Mouse (Mus musculus) testis, adult 2 months (tissue): ENCODE measurements around the gene Chst12. TPM values are rescaled to one million over a fixed set of nuclear protein-coding genes. Genes with fewer than 3 reads are reported as not detected.

ENCODE experiments used
- H3K27ac ChIP-seq: fragments of 200-500 bp; 2 replicates; pipeline ENCODE4 v1.5.1; 2012; ENCODE audit warnings: low read depth, low read length; ENCODE audit not compliant: control insufficient read depth, insufficient read depth
- H3K27me3 ChIP-seq: fragments of 200-500 bp; 2 replicates; pipeline ENCODE4 v1.6.1; 2012; ENCODE audit warnings: mild to moderate bottlenecking, low read length, moderate library complexity; ENCODE audit not compliant: control insufficient read depth, insufficient read depth
- H3K36me3 ChIP-seq: fragments of 200-500 bp; 2 replicates; pipeline ENCODE4 v1.6.1; 2012; ENCODE audit warnings: mild to moderate bottlenecking, low read length; ENCODE audit not compliant: control insufficient read depth, insufficient read depth
- H3K4me1 ChIP-seq: fragments of 200-500 bp; 2 replicates; pipeline ENCODE4 v1.6.1; 2012; ENCODE audit warnings: low read length; ENCODE audit not compliant: control insufficient read depth, insufficient read depth
- H3K4me3 ChIP-seq: fragments of 200-500 bp; 2 replicates; pipeline ENCODE4 v1.5.1; 2012; ENCODE audit warnings: low read depth, mild to moderate bottlenecking, low read length, moderate library complexity, mixed read lengths; ENCODE audit not compliant: control insufficient read depth
- CTCF ChIP-seq: fragments of 200-500 bp; IDR thresholded peaks from 2 replicates; pipeline ENCODE4 v1.5.1; 2012; ENCODE audit warnings: low read depth, mild to moderate bottlenecking, inconsistent platforms, low read length, moderate library complexity; ENCODE audit not compliant: control insufficient read depth, insufficient read depth, insufficient replicate concordance
- POLR2A ChIP-seq: fragments of 200-500 bp; IDR thresholded peaks from 2 replicates; pipeline ENCODE4 v1.6.1; 2012; ENCODE audit warnings: low read depth, mild to moderate bottlenecking, inconsistent platforms, low read length, moderate library complexity; ENCODE audit not compliant: control insufficient read depth
- polyA plus RNA-seq: library from polyadenylated mRNA; depleted of rRNA; stranded (reverse); fragments of >200 nt; gene quantifications from 2 replicates; pipeline ENCODE4 v1.2.3, GENCODE M21; 2012; rRNA removed

Gene Chst12
- polyA plus RNA-seq, 1 experiment = 2.1 TPM

- H3K4me3 ChIP-seq = no peak overlapping the region
- no peaks in the 10 kb centered on the region for H3K27me3 ChIP-seq
- TF ChIP-seq POLR2A = no peak
- no peak for TF ChIP-seq CTCF
- no peak overlapping the region for H3K27ac ChIP-seq
- no peaks in the 10 kb centered on the region for H3K36me3 ChIP-seq
- H3K4me1 ChIP-seq = peaks cover 13% of the 10 kb centered on the region
Observed at GRCm38 (mm10) chr5:140572611-140573010, 67.3 kb downstream of the Chst12 start.

Other genes starting within 250 kb of the Chst12 start
- gene Mad1l1, start 184.0 kb upstream of the Chst12 start, polyA plus RNA-seq = 16.7 and 17.0 TPM in 2 replicates
- gene Nudt1, start 183.9 kb upstream of the Chst12 start, polyA plus RNA-seq = 4.1 and 4.5 TPM in 2 replicates
- gene Mrm2, start 173.7 kb upstream of the Chst12 start, polyA plus RNA-seq = 1.5 and 1.7 TPM in 2 replicates
- gene Snx8, start 116.3 kb upstream of the Chst12 start, polyA plus RNA-seq = 3.8 and 4.3 TPM in 2 replicates
- 249 and 275 TPM in 2 replicates for gene Eif3b, start 86.2 kb upstream of the Chst12 start, polyA plus RNA-seq
- 0.14 and 0.16 TPM in 2 replicates for gene Gm4869, start 59.9 kb upstream of the Chst12 start, polyA plus RNA-seq
- gene Grifin, start 59.5 kb downstream of the Chst12 start, polyA plus RNA-seq = not detected in 2 replicates
- gene Lfng, start 101.8 kb downstream of the Chst12 start, polyA plus RNA-seq = 1.4 TPM in 2 replicates
- 16.2 and 18.3 TPM in 2 replicates for gene Ttyh3, start 143.5 kb downstream of the Chst12 start, polyA plus RNA-seq
- gene Iqce, start 196.8 kb downstream of the Chst12 start, polyA plus RNA-seq = 126 and 134 TPM in 2 replicates
- 22.5 and 23.3 TPM in 2 replicates for gene Brat1, start 199.5 kb downstream of the Chst12 start, polyA plus RNA-seq
- 0.14 and 0.28 TPM in 2 replicates for gene Amz1, start 218.6 kb downstream of the Chst12 start, polyA plus RNA-seq